Mouse (Mus musculus) Patski (cell line): ENCODE measurements around the gene Hoxc9. TPM values are rescaled to one million over a fixed set of nuclear protein-coding genes. Genes with fewer than 3 reads are reported as not detected.

Experiments
- ATAC-seq: fragments of 100-300 bp; one replicate; pipeline ENCODE4 v1.8.0; 2021
- CTCF ChIA-PET: fragments of 350-600 bp; sonication (Branson Sonifier 250); formaldehyde crosslinking; loops from one replicate; lab custom pipeline; 2022; ENCODE audit warnings: inconsistent platforms; lab: Charles Lee
- POLR2A ChIA-PET: fragments of 350-600 bp; sonication (Branson Sonifier 250); formaldehyde crosslinking; loops from one replicate; lab custom pipeline; 2022; ENCODE audit warnings: antibody characterized with exemption, inconsistent platforms; lab: Charles Lee
- DNase-seq: peaks from one replicate; pipeline ENCODE4 v3.0.0-alpha.2; 2011; ENCODE audit warnings: low read depth, low spot score
- H3K27me3 ChIP-seq: fragments of 371-371 bp; one replicate; pipeline ENCODE4 v1.5.1; 2021
- CTCF ChIP-seq: fragments of 100-300 bp; IDR thresholded peaks from one replicate; pipeline ENCODE4 v1.5.1; 2021
- in situ Hi-C: fragments of 300-500 bp; cut with MboI; formaldehyde crosslinking; loops from 3 replicates; pipeline ENCODE4 v1.11.1; 2018; ENCODE audit warnings: low pct_unique_long_range_greater_than_20kb, mixed read lengths
- polyA plus RNA-seq: library from polyadenylated mRNA; unstranded; gene quantifications from one replicate; pipeline ENCODE4 v1.2.3, GENCODE M21; 2021

Gene Hoxc9
- polyA plus RNA-seq, 1 experiment from 2014 or later: 5.8 TPM

- CTCF ChIA-PET: no interaction called here
- H3K27me3 ChIP-seq: peaks cover 41% of the 10 kb centered on the region
- in situ Hi-C loops: no loop called here
- no peak for TF ChIP-seq CTCF
- ATAC-seq (no peak), DNase-seq (no peak)
- POLR2A ChIA-PET: interaction anchor here (0.6 kb wide), 1 partner anchor 182 kb away, joined by 4 read pairs; no protein-coding TSS in a partner anchor
These were observed 20.2 kb upstream of the Hoxc9 start for GRCm38 (mm10) chr15:102955833-102956640.

DNA sequence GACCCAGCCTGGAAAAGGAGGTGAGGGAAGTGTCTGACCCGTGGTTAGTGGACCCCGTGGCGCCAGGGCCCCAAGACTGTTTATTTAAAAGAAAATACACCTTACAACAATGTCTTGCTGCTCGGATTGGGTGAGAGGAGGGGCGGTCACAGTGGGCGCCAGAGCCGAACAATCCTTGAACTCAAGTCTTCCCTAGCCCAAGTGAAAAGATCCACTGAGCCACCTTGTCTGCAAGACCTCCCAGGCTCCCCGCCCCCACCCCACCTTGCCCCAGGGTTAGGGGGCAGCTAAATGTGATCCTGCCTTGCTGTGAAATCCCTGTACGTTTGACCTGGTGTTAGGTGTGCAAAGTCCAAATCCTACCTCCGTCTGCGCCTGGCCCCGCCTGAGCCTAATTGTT lies 19.3 kb upstream of the Hoxc9 start:
- in situ Hi-C loops: no loop called here
- CTCF ChIA-PET: no interaction called here
- no peak for ATAC-seq
- DNase-seq: no peak
- H3K27me3 ChIP-seq: peaks cover 38% of the 10 kb centered on the region
- POLR2A ChIA-PET: no interaction called here
- no peak for TF ChIP-seq CTCF

- POLR2A ChIA-PET: no interaction called here
- in situ Hi-C loops: loop anchor here (10.0 kb wide), 1 partner anchor 345 kb away; no protein-coding TSS in a partner anchor
- no peak for DNase-seq
- no peak for TF ChIP-seq CTCF
- peaks cover 18% of the 10 kb centered on the region for H3K27me3 ChIP-seq
- CTCF ChIA-PET: no interaction called here
- no peak for ATAC-seq
These were observed 16.5 kb upstream of the Hoxc9 start for GRCm38 (mm10) chr15:102959663-102960191.

DNA sequence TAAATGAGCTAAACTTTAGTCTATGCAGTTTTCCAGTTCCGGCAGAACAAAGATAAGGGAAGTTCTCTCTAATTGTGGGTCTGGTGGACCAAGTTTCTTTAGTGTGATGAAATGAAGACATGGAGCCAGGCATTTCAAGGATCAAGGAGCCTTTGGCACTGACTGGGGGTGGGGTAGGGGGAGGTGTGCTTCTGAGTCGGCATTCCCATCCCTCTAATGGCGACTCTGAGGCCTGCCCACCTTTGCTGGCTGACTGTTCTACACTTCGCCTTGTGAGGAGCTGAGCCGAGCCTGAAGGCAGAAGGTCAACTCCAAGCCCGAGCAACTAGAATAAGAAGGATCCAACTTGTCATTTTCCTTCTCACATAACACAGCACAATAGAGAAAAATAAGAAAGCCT lies 14.5 kb upstream of the Hoxc9 start:
- CTCF ChIA-PET: no interaction called here
- in situ Hi-C loops: loop anchor here (10.0 kb wide), 1 partner anchor 343 kb away; no protein-coding TSS in a partner anchor
- DNase-seq: no peak
- no peak for ATAC-seq
- H3K27me3 ChIP-seq: peaks cover 6% of the 10 kb centered on the region
- no peak for TF ChIP-seq CTCF
- POLR2A ChIA-PET: no interaction called here

DNA sequence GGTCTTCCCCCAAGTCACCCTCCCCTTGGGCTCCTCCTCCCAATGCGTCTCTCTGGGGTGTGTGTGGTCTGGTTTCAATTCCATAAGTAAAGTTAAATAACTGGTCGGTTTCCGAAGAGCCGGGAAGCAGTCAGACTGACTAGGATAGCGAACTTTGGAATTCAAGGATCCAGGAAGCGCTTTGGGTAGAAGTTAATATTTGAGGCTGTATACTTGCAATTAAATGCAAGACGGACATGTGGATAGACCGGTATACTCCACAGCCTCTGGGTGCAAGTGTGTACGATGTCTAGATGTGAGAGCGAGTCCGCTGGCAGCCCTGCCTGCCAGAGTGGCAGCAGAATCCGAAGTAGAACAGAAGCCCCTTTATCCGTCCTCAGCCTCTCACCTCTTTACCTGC lies 13.7 kb upstream of the Hoxc9 start:
- ChIA-PET CTCF (no interaction called here), POLR2A (no interaction called here)
- in situ Hi-C loops: loop anchor here (10.0 kb wide), 1 partner anchor 342 kb away; no protein-coding TSS in a partner anchor
- TF ChIP-seq CTCF: no peak
- H3K27me3 ChIP-seq: peaks cover 3% of the 10 kb centered on the region
- DNase-seq (no peak), ATAC-seq (no peak)

DNA sequence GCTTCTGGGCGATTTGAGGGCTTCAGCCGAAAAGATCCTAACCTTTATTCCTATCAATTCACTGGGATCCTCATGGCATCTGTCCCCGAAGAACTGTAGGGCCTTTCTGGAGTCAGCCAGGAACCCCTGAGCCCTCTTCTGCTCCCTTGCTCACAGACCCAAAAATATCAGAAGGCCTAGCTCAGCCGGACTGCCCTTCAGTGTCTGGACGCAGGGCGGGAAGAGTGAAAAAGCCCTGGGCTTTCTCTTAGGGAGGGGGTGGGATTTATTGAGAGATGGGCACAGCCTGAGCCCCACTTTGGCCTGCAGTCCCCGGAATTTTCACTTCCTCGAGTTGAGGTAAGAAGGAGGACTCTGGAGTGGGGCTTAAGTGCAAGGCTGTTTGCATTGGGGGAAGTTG lies 13.0 kb upstream of the Hoxc9 start:
- POLR2A ChIA-PET: no interaction called here
- in situ Hi-C loops: loop anchor here (10.0 kb wide), 1 partner anchor 342 kb away; no protein-coding TSS in a partner anchor

DNA sequence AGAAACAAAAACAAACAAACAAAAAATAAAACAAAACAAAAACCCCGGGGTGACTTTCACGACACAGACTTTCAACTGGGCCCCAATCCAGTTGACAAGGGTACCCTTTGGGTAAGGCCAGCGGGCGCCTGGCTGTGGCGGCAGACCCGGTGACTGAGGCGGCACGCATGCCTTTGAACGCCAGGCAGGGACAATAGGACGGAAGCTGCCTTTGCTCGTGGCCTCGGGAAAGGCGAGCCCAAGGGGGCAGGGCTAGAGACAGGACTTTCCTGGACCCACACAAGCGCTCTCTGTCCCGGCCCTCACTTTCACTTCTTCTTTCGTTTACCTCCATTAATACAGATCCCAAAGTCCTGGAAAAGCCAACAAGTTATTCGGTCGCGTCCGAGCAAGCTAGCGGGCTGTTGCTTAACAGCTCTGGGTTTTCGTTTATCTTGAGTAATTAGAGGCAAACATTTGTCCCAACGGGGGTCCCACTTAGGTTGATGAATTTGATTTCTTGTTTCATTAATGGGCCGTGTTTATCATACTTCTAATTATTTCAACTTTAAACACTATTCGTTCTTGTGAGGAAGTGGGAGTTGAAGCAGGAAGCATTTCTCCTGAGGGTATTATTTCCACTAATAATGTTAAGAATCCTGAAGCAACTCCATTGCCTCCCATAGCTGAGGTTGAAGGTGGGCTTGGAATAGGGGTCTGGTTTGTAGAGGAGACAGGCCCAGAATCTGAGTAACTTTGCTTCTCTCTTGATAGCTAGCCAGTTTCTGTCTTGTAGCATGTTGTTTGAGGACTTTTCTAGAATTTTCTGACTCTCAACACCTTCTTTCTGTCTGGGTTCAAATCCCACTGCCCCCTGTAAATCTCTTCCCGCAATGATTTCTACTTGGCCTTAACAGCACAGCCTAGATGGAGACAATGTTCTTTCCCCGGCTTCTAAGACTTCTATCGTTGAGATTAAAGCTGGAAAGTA lies 12.3 kb upstream of the Hoxc9 start:
- no peak for ATAC-seq

More for the DNA sequence above, 13.0 kb upstream of the Hoxc9 start:
- CTCF ChIA-PET: interaction anchor here (1.2 kb wide), 1 partner anchor 10 kb away, joined by 3 read pairs; the partner anchor contains the start of gene Hoxc11
- ATAC-seq: no peak
- H3K27me3 ChIP-seq: no peaks in the 10 kb centered on the region
- no peak for DNase-seq
- no peak for TF ChIP-seq CTCF

DNA sequence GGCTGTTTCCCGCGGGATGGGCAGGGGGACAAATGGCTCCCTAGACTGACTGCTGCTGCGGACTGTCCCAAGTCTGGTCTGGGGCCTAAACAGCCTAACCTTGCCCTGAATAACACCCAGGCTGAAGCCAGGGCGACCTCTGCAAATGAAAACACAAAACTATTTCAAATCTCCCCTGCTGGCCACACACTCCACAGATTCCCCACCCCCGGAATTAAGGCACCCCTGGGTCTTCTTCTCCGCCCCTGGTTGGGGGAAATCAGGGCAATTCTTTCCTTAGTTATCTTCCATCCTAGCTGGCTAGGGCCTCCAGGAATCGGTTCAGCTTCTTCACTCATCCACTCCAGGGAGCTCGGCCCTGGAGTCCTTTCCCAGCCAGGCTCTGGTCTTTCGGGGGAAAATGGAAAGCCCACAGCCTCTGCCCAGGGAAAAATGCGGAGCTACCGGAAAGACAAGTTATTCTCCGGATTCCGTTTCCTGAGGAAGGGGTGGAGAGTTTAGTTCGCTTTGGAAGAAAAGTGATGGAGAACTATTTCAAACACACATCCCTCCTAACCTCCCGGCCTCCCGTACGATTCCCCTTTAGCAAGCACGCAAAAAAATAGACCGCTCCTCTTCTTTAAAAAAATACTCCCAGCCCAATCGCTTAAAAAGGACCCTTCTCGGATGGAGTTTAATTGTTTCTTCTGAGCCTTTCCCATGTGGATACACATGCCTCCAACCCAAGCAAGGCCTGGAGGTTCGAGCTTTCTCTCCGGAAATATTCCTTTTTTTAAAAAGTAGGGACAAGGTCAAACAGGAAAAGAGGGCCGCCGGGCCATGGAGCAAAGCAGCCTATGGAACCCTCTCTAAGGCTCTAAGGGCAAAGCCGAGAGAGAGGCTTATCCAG lies 11.0 kb upstream of the Hoxc9 start:
- no peak for TF ChIP-seq CTCF
- ChIA-PET CTCF (interaction anchor here (1.0 to 3.5 kb wide), 10 partner anchors 12 to 213 kb away, joined by 3 to 43 read pairs (median 8); no protein-coding TSS in a partner anchor), POLR2A (interaction anchor here (1.2 kb wide), 1 partner anchor 214 kb away, joined by 3 read pairs; no protein-coding TSS in a partner anchor)
- no peaks in the 10 kb centered on the region for H3K27me3 ChIP-seq
- ATAC-seq (no peak), DNase-seq (no peak)
- in situ Hi-C loops: loop anchor here (10.0 kb wide), 1 partner anchor 340 kb away; no protein-coding TSS in a partner anchor

More for the DNA sequence above, 12.3 kb upstream of the Hoxc9 start:
- CTCF ChIA-PET: interaction anchor here (1.2 kb wide), 1 partner anchor 10 kb away, joined by 3 read pairs; the partner anchor contains the start of gene Hoxc11
- H3K27me3 ChIP-seq: no peaks in the 10 kb centered on the region
- in situ Hi-C loops: loop anchor here (10.0 kb wide), 1 partner anchor 341 kb away; no protein-coding TSS in a partner anchor
- no peak for DNase-seq
- POLR2A ChIA-PET: interaction anchor here (0.6 to 1.2 kb wide), 2 partner anchors 92 to 215 kb away, joined by 3 read pairs; no protein-coding TSS in a partner anchor
- TF ChIP-seq CTCF: no peak
